Mouse (Mus musculus): Measurements from ENCODE around the gene Pnliprp2.

Gene Pnliprp2

DNA sequence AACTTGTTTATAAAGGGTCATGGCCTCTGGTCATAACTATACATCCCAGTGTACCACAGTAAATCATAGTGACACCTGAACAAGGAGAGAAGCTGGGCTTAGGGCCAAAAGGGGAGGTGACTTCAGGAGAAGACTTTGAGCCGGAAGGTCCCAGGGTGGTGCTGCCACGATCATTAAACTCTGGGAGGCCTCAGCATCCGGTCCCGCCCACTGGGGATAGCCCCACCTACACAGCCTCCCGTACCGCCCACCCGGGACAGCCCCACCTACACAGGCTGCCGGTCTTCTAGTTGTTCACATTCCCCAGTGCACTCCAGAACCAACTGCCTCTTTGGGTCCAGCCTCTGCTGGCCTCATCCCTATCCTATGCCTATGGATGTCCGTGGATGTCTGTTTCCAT, at the start of gene Pnliprp2:
Gene Pnliprp2, plus strand, starts transcription at position 297 of the 400 bp plus-strand sequence.
- no peak for DNase-seq (ENCODE audit: low spot score in 2 of 2)

DNA sequence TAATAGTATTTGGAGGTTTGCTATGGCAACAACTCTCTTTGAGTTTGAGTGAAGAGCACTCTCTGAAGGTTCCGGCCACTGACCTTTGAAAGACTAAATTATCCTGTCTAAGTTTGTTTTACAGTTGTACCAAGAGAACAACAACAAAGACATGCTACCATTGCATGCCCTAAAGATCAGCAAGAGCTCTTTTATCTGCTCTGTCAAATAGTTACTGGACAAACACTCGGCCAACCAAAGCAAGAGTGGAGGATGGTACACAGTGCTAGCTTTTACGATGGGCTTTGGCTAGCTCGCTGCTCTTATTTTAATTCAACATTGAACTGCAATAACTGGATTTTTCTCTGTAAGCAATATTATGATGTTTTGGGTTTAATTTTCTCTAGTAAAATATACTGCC, 41.6 kb upstream of the Pnliprp2 start:
- DNase-seq (ENCODE audit: low spot score in 2 of 2): no peak

DNA sequence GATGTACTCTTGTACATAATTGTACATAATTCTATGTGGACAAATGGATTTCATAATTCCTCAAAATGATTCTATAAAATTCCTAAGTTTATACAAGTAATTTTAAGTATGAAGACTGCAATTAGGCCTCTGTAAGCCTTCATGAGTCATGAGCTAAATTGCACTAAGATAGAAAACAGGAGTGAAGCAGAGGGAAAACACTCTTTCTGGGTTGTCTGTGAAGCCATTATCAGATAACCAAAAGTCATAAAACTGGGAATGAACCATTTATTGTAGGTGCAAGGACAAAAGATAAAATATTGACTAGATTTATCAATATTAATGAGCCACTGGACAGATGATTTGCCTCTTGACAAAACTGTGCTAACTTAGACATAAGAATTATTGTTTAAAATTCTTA, 39.1 kb upstream of the Pnliprp2 start:
- no peak for DNase-seq (ENCODE audit: low spot score in 2 of 2)

DNA sequence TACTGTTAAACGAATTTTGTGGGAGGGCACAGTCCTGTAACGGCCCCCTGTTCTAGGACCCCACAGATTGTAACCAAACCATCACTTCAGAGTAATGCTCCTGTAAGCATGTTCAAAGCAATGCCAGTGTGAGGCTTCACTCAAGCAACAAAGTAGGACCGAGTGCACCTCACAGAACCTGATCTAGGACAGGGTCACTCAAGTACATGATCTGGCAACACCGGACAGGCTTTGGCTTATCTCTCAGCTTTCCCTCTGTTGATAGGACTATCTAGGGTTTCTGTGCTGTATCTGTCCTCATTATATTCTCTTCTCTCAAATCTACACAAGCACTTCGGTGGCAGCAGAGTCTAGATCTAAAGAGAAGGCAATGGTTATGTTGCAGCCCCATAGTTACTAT, 33.0 kb upstream of the Pnliprp2 start:
- no peak for DNase-seq (ENCODE audit: low spot score in 2 of 2)

DNA sequence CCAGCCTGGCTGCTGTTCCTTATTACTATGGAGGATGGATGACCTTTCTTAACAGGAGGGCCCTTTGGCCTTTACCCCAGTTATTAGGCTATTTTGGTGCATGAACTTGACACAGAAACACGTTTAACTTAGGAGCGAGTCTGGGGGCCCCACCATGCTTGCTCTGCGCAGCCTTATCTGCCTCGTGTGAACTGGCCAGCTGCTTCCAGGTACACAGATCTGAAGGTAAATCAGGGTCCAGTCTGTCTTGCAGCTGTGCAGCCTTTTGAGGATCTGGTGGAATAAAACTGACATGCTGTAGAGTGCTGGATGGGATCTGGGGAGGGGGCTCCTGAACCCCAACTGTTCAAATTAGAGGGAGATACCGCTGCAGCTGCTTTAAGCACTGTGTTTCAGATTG, 31.8 kb upstream of the Pnliprp2 start:
- no peak for DNase-seq (ENCODE audit: low spot score in 2 of 2)

DNA sequence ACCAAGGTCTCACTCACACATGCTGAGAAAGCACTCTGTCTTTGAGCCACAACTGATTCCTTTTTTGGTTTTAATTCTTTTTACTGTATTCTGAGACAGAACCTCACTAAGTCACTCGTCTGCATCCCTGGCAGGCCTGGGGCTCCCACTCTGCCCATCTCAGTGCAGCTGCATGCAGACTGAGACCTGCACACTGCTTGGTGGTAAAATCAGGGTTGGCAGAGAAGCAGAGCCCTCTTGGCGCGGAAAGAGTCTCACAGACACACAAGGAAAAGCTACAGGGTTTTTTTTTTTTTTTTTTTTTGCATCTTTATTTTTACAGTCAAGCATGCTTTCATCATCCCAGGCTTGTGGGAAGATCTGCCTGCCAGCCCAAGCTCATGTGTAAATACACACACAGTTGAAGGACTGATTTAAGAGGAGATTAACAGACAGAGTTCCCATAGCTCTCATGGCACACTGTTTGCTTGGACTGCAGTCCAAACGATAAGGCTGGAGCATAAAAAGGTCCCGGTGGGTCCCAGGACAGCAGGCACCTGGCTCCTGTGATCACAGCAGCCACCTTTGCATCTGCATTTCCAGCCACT, 31.0 kb upstream of the Pnliprp2 start, which contains the start of gene Pnliprp1:
Gene Pnliprp1, plus strand, starts transcription at position 443 of the 587 bp plus-strand sequence.
- no peak for DNase-seq (ENCODE audit: low spot score in 2 of 2)

DNA sequence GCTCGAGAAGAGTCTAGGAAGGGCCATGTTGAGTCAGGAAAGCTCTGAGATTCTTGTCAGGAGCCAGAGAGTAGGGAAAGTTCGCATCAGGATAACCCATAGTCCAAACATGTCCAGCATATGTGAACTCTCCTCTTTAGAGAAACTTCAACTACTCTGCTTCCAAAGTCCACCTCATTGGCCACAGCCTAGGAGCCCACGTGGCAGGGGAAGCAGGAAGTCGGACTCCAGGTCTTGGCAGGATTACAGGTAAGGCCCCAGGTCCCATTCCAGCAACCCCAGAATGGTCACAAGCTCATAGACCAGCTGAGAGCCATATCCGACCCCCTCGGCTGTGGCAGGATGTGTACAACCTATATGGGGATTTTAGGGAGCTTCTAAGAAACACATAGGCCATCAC, 26.3 kb upstream of the Pnliprp2 start:
- DNase-seq (ENCODE audit: low spot score in 2 of 2): no peak

DNA sequence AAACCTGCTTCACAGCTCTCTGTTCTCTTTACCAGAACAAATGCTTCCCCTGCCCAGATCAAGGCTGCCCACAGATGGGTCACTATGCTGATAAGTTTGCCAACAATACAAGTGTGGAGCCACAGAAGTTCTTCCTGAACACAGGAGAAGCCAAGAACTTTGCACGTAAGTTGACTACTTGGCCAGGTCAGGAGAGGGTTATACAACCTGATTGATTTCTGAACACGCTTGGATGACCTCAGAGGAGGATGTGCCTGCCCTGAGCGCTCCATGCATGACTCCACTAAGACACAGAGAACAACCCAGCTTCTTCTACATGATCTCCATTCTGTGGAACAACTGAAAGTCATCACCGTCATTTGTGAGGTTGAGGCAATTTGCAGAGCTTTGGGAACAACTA, 21.4 kb upstream of the Pnliprp2 start:
- no peak for DNase-seq (ENCODE audit: low spot score in 2 of 2)

DNA sequence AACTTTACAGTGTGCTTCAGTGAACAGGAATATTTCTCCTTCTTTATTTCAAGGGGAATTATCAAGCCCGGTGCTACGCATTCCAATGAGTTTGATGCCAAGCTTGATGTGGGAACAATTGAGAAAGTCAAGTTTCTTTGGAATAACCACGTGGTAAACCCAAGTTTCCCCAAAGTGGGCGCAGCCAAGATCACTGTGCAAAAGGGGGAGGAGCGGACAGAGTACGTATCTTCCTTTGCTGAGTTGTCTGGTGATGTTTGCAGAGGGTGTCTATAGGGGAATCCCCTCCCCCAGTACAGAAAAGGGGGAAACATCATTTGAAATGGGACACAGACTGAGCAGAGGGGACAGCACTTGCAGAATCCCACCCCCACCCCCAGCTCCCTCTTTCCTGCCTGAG, 18.5 kb upstream of the Pnliprp2 start:
- DNase-seq (ENCODE audit: low spot score in 2 of 2): no peak

DNA sequence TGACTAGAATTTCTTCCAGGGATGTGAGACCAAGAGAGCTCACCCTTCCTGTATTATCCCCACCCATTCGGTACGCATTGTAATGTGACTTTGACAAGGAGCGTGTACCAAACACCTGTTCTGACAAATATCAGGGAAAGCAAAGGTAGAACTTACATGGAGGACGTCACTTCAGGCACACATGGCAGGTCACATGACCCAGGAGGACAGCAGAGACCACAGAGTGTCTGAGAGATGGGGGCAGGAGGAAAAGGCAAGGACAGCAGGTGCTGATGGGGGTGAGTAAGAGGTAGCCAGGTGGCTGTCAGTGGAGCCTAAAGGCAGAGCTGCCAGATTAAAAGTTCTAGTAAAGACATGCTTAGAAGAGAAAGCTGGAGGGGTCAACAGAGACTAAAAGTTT, 16.8 kb upstream of the Pnliprp2 start:
- no peak for DNase-seq (ENCODE audit: low spot score in 2 of 2)

DNA sequence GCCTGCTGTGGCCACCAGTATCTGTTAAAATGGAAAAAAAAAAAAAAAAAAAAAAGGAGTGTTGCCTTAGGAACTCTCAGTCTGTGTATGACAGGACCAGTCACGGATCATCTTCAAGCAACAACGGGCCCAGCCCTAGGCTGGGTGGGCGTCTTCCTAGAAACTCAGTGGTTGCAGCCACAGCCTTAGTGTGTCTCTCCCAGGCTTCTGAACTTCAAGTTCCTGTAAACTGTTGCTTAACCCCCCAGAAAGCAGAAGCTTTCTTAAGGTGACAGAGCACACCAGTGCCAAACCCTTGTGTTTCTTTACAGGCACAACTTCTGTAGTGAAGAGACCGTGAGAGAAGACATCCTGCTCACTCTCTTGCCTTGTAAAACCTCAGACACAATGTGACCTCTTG, 15.8 kb upstream of the Pnliprp2 start:
- DNase-seq (ENCODE audit: low spot score in 2 of 2): no peak

DNA sequence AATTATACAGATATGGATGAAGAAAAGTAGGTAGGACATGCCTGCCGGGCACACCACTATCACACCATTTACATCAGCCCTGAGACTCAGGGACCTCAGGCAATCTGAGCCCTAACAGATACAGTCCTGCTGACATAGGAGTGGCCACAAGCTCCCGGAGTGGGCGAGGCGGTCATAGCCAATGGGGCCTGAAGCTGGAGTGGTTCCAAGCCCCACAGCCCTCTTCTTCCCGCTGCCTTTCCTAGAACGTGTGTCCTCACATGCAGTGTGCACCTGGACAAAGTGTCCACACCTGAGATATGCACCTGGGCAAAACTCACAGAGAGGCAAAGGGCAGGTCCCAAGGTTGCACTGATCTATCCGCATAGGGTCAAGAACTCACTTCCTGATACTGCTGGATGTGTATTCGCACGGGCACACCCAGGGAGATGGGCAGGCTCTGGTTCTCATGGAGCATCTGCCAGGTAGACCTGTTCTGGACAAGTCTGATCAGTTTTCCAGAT, 12.0 kb upstream of the Pnliprp2 start:
- DNase-seq (ENCODE audit: low spot score in 2 of 2): no peak

DNA sequence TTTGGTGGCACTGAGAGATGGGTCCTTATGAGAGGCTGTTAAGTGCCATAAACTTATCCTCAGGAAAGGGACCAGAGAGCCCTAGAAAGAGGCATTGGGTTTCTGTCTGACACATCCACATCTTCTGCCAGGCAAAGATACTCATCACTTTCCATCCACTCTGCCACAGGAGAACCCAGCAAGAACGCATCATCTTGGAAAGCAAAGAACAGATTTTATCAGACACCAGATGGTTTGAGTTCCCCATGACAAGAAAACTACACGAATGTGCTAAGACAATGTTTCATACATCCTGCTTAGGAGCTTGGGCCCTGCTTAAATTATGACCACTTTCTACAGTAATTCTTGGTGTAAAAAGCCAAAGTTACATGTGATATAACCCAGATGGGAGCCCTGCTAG, 8.7 kb upstream of the Pnliprp2 start:
- no peak for DNase-seq (ENCODE audit: low spot score in 2 of 2)

DNA sequence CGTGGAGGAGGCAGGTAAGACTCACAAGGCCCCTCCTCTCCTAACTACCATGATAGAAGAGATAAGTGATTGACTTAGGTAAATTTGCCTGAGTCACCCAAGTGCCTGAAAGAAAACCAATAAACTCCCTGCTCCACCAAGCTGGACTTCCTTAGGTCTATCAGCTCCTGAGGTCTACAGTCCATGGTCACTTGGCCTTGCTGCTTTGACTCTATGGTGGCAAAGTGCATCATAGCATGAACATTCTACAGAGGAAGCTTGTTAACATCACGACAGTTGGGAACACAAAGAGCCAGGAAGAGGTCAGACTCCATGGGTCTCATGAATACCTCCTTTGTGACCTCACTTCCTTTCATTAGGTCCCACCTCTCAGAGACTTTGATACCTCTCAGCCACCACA, 8.0 kb upstream of the Pnliprp2 start:
- DNase-seq (ENCODE audit: low spot score in 2 of 2): no peak

DNA sequence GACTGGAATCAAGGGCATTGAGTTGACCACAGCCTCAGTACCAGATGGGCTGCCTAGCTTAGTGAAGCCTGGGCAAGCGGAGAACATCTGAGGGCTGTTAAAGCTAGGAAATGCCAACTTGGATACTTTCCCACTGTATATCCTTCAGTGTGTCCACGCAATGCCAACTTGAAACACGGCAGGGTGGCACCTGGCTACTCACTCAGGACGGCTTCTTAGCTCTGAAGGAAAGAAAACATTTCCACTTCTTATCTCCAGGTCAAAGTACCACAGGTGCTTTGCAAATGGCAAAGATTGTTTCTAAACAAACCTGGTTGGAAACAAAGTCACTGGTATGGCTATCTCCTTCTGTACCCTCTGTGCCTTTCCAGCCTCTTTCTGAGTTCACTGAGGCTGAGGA, 648 bp upstream of the Pnliprp2 start:
- DNase-seq (ENCODE audit: low spot score in 2 of 2): no peak

DNA sequence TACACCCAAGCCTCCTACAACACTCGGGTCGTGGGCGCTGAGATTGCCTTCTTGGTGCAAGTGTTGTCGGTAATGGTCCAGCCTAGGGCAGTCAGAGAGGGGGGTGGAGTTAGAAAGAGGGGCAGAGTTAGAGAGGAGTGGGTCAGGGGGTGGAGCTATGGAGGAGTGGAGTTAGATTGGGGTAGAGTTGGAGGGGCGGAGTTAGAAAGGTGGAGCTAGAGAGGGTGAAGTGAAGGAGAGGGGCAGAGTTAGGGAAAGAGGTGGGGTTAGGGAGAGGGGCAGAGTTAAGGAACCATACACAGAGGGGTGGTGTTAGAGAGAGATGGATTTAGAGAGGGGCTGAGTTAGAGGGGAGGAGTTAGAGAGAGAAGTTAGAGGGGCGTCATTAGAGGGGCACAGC, 2.8 kb downstream of the Pnliprp2 start:
- no peak for DNase-seq (ENCODE audit: low spot score in 2 of 2)

DNA sequence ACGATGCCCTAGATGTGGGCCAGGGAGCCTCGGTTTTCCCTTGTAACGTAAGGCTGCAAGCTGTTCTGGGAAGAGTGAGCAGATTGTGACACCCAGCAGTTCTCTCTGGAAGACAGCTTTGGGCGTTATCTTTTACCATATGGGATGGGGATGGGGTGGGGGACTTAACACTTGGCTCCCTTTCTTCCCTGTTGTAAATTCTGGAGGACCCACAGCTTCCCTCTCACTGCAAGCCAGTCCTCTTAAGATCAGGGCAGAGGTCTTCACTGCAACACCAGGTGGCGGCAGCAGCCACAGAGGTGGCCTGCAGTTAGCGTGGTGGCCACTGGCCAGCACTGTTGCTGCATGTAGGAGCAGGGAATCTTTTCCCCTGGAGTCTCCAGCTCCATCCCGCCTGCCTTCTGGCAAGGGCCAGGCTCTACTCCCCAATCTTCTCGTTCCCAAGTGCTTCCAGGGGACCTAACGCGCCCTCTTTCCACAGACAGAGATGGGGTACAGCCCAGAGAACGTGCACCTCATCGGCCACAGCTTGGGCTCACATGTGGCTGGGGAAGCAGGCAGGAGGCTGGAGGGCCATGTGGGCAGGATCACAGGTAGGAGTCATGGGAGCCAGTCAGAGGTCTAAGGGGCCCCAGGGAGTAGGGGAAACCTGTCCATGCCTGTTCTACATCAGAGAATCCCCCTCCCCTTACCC, 3.5 kb downstream of the Pnliprp2 start:
- DNase-seq (ENCODE audit: low spot score in 2 of 2): peak; percentile 56 to 72

DNA sequence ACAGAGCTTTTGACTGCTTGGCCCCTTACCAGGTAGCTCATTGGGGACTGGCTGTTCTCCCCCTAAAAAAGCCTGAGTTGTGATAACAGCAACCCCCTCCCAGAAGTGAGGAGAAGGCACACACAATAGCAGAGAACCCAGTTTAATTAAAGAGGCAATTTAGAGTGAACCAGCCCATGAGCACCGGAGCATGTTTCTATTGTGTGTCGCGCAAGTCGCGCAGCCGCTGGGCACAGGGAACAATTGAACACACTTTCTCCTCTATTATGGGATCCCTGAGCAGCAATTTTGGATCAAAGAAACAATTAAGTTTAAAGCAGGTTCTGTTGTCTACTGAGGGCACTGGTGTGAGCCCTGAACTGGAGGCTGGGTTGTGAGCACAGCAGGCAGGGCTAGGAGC, 7.8 kb downstream of the Pnliprp2 start:
- no peak for DNase-seq (ENCODE audit: low spot score in 2 of 2)

DNA sequence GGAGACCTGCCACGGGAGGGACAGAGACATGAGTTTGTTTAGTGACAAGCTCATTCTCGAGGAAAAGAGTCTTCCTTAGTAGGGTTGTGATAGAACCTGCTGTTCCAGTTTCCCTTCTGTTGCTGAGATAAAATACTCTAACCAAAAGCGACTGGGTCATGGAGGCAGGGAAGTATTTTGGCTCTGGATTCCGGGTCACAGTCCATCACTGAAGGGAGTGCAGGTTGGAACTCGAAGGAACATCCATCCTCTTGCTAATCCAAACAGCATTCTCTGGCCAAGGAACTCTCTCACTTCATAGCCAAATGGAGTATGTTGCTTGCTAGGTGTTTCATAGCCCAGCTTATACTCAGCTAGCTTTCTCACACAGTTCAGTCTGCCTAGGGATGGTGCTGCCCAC, 16.9 kb downstream of the Pnliprp2 start:
- no peak for DNase-seq (ENCODE audit: low spot score in 2 of 2)

DNA sequence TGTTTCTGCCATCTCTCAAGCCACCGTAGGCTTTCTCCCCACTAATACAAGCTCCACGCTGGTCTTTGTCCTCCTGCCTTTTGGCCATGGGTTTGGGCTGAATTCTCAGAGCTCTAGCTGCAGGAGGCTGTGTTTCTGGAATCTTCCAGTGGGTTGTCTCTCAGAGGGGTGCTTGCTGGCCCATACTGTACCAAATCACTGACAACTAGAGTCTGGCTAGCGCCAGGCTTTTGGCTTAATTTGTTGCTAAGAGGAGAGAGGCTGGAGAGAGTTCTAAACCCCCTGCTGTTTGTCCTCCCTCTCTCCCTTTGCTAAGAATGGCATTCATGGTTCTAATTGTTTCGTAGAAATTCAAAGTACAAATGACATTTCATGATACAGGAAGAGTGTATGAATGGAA, 22.0 kb downstream of the Pnliprp2 start:
- DNase-seq (ENCODE audit: low spot score in 2 of 2): peak in 1 of 2 experiments; percentile 15

DNA sequence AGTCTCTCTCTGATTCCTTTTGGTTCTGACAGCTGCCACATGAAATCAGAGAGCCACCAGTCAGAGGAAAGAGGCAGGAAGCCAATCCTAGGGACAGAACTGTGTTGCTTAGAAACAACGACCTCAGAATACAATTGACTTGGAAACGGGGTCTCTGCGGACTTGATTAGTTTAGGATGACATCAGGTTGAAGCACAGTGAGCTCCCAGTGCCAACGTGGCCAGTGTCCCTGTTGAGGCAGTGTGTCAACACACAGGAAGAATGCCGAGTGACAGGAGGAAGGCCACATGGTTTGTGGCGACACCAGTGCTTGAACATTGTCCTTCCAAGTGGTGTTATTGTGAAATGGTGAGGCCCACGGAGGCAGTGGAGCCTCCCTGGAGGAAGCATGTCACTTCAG, 24.4 kb downstream of the Pnliprp2 start:
- DNase-seq (ENCODE audit: low spot score in 2 of 2): peak in 1 of 2 experiments; percentile 27

DNA sequence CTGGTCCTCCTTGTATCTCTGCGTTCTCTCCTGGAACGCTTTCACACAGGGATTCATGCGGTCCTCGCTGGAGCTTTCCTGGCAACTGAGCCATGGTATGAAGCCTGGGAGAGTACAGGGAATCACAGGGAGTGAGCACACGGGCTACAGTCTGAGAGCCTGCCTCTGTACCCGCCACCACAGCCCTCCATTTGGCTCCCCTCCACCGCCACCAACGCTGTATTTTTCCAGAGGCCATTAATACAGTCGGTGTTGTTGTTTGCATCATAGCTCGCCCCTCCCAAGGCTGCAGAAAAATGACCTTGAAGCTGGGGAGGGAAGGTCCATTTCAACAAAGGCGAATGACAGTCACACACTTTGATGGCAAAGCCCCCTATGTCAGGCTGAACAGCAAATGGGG, 29.7 kb downstream of the Pnliprp2 start:
- no peak for DNase-seq (ENCODE audit: low spot score in 2 of 2)

DNA sequence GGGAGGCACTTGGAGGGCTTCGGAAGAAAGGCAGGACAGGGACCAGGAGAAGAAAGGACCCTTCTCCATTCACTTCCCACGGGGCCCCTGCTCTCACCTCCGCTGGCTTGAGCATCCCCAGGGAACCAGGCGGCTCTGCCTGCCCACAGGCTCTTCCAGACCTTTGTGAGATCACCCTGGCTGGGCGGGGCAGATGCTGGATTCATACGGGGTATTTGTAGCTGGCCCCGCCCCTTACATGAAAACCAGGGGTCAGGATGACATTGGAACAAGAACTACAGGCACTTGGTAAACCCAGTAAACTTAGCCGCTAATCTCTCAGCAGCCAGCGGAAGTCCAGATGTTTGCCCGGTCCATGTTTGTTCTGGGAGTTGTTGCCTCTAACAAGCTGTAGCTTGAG, 34.8 kb downstream of the Pnliprp2 start, which contains the start of gene 1700019N19Rik:
Gene 1700019N19Rik, minus strand, starts transcription at position 178 of the 400 bp plus-strand sequence.
- DNase-seq (ENCODE audit: low spot score in 2 of 2): no peak
